Mouse (Mus musculus): Measurements from ENCODE around the gene Col7a1. TPM values are rescaled to one million over a fixed set of nuclear protein-coding genes. Genes with fewer than 3 reads are reported as not detected.

Col7a1 gene
- total RNA-seq (2014; fragmentation: Nextera tagmentation) (0.45 TPM in 1 of 2 replicates, not detected in the other), total RNA-seq (2017) (0.42 TPM in 1 of 2 replicates, not detected in the other)

DNA sequence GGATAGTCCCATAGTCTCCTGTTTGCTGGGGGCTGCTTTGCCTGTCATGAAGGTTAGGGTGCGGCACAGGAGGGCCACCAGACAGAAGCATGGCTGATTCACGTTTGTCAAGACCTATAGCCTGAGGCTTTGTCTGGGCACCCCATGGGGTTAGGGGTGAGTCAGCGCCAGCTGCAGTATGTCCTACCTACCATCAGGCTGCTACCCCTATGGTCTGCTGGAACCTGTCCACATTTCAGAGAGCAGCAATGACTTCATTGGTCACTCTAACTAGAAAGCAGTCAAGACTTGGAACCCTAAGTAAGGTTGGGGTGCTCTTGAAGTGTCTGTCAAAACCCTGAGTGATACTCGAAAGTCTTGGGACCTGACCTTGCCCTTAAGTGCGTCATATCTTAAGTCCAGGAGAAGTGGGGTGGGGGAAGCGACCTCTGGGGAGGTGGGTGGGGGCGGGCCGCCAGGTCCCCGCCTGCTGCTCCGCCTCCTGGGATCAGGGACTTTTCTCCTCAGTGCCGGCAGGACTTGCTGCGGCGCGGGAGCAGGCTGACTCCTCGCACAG, at the start of gene Col7a1:
Gene Col7a1 (plus strand): TSS at position 506 of the 556 bp plus-strand sequence.
- no peak for ATAC-seq (replicated peaks; ENCODE audit: low FRiP score, low TSS enrichment, poor library complexity, severe bottlenecking)

GRCm38 (mm10) chr9:108912308-108912707, 41.1 kb upstream of the Col7a1 start:
- no peak for ATAC-seq (replicated peaks; ENCODE audit: low FRiP score, low TSS enrichment, poor library complexity, severe bottlenecking)

- ATAC-seq (replicated peaks; ENCODE audit: low FRiP score, low TSS enrichment, poor library complexity, severe bottlenecking): no peak
Observed at GRCm38 (mm10) chr9:108913161-108913560, 40.2 kb upstream of the Col7a1 start.

DNA sequence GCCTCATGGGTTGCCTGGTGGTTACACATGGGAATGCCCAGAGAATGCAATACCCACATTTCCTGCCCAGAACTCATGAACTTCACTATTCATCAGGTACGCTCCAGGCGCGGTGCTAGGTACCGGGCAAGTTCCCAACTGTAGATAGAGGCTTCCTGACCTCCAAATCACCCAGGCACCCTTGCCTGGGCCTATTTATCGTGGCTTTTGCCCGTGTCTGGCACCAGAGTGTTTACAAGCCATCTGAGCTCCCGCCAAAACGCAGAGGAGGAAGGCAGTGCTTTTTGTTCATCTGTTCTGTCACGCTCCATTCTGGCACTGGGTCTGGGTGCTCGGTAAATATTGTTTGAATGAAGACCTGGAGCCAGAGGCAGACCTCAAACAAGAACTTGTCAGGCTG, 39.8 kb upstream of the Col7a1 start:
- no peak for ATAC-seq (replicated peaks; ENCODE audit: low FRiP score, low TSS enrichment, poor library complexity, severe bottlenecking)

DNA sequence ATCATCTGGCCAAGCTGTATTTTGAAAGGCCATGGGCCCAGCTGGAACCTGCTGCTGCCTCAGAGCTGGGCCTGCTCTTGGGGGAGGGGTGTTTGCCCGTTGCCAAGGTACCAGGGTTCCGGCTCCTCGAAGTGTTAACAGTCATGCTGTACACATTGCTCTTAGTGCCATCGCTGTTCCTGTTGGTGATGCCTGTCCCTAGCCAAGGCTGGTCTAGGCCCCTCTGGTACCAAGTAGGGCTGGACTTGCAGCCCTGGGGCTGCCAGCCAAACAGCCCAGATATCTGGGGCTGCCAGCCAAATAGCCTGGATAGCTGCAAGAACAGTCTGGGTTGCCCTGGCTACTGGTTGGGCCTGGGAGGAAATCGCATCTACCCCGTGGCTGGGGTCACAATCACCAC, 38.9 kb upstream of the Col7a1 start, which contains the start of gene Tmem89:
Gene Tmem89 (plus strand): TSS at position 129 of the 400 bp plus-strand sequence.
- ATAC-seq (replicated peaks; ENCODE audit: low FRiP score, low TSS enrichment, poor library complexity, severe bottlenecking): no peak

GRCm38 (mm10) chr9:108925897-108926296, 27.5 kb upstream of the Col7a1 start:
- no peak for ATAC-seq (replicated peaks; ENCODE audit: low FRiP score, low TSS enrichment, poor library complexity, severe bottlenecking)

- ATAC-seq (replicated peaks; ENCODE audit: low FRiP score, low TSS enrichment, poor library complexity, severe bottlenecking): no peak
Observed at GRCm38 (mm10) chr9:108928424-108928823, 25.0 kb upstream of the Col7a1 start.

- no peak for ATAC-seq (replicated peaks; ENCODE audit: low FRiP score, low TSS enrichment, poor library complexity, severe bottlenecking)
Observed at GRCm38 (mm10) chr9:108935991-108936390, 17.4 kb upstream of the Col7a1 start.

- ATAC-seq (replicated peaks; ENCODE audit: low FRiP score, low TSS enrichment, poor library complexity, severe bottlenecking): peak; percentile 96
Observed at GRCm38 (mm10) chr9:108936418-108937364, 16.7 kb upstream of the Col7a1 start, which contains the start of gene Uqcrc1. Gene Uqcrc1, plus strand, starts transcription at chr9:108936633.

- no peak for ATAC-seq (replicated peaks; ENCODE audit: low FRiP score, low TSS enrichment, poor library complexity, severe bottlenecking)
Observed at GRCm38 (mm10) chr9:108945111-108945510, 8.3 kb upstream of the Col7a1 start.

- peak; percentile 25; the same call in 1 of the 2 replicates for ATAC-seq (replicated peaks; ENCODE audit: low FRiP score, low TSS enrichment, poor library complexity, severe bottlenecking)
Observed at GRCm38 (mm10) chr9:108945608-108946007, 7.8 kb upstream of the Col7a1 start.

- ATAC-seq (replicated peaks; ENCODE audit: low FRiP score, low TSS enrichment, poor library complexity, severe bottlenecking): no peak
Observed at GRCm38 (mm10) chr9:108949231-108949966, 4.0 kb upstream of the Col7a1 start.

DNA sequence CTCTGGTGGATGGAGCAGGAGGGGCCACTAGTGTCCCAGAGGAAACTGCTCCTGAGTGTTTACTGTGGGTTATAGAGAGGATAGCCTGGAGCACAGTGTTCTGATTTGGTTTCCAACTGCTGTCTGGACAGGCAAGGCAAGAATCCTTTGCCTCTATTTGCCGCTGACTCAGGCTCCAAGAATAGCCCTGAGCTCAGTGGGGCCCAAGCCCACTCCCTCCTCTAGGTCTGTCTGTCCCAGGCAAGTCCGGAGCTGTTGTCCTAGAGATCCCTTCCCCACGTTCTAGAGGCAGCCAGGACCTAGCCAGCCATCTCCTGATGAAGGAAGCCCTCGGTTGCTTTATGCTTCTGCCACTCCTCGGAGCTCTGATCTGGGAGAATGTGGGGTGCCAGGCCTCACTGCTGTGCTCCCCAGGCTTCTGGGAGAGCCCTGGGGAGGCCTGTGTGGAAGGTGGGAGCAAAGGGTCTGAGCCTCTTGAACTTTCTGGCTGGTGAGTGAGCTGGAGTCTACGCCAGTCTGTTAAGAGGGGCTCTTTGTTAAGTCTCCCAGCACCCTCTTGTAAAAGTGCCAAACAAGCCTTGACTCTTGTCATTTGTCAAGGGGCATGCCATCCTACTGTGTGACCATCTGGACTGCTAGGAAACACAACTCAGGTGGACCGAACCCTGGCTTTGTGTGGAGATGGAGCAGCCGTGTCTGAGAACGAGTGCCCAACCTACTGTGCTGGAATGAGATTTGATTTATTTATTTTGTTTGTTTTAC, 3.2 kb upstream of the Col7a1 start:
- ATAC-seq (replicated peaks; ENCODE audit: low FRiP score, low TSS enrichment, poor library complexity, severe bottlenecking): no peak

GRCm38 (mm10) chr9:108955241-108955640, 1.9 kb downstream of the Col7a1 start:
- no peak for ATAC-seq (replicated peaks; ENCODE audit: low FRiP score, low TSS enrichment, poor library complexity, severe bottlenecking)

- no peak for ATAC-seq (replicated peaks; ENCODE audit: low FRiP score, low TSS enrichment, poor library complexity, severe bottlenecking)
Observed at GRCm38 (mm10) chr9:108955846-108956245, 2.5 kb downstream of the Col7a1 start.

DNA sequence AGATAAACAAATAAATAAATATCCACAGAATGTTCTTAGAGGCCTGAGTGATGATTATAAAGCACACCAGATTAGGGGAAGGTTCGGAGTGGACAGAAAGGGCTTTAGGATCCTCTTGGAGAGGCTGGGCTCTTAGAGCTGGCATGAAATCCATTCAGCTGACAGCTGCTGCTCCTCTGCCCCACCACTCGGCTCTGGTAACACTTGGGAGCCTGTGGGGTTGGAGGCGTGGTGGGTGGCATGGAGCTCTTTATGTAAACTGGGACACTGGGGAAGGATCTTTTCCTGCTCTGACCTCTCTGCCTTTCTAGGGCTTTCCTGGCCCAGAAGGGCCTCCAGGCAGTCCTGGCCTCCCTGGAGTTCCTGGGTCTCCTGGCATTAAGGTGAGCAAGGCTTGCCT, 10.2 kb downstream of the Col7a1 start:
- ATAC-seq (replicated peaks; ENCODE audit: low FRiP score, low TSS enrichment, poor library complexity, severe bottlenecking): no peak

DNA sequence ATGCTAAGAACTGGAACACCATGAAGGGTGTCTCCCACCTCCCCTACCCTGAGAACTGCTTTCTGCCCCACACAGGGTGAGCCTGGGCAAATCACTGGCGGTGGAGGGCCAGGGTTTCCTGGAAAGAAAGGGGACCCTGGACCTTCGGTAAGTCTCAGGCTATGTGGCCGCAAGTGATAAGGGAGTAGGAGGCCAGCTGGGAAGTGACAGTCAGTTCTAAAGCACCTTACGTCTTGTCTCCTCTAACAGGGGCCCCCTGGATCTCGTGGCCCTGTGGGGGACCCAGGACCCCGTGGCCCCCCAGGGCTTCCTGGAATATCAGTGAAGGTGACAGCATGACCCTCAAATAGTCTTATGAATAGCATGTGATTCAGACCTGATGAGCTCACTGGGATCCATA, 11.0 kb downstream of the Col7a1 start:
- no peak for ATAC-seq (replicated peaks; ENCODE audit: low FRiP score, low TSS enrichment, poor library complexity, severe bottlenecking)

GRCm38 (mm10) chr9:108970623-108971022, 17.2 kb downstream of the Col7a1 start:
- peak; percentile 39 for ATAC-seq (replicated peaks; ENCODE audit: low FRiP score, low TSS enrichment, poor library complexity, severe bottlenecking)

DNA sequence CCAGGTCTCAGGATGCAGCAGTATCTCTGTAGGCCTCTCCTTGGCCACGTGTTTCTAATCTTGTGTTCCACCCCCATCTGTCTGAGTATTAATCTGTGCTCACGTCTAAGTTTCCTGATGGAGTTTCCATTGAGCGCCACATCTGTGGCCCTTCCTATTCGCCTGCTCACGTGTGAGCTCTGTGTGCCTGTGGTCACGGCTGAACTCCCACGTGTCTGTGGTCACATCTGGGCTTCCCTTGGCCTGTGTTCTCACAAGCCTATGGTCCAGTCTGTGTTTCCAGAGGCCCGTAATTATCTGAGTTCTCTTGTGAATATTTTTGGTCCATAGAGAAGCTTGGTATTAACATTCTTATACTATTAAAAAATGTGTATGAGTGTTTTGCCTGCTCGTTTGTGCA, 23.1 kb downstream of the Col7a1 start:
- ATAC-seq (replicated peaks; ENCODE audit: low FRiP score, low TSS enrichment, poor library complexity, severe bottlenecking): no peak

Data from megakaryocyte-erythroid progenitor cell, adult 5-6 weeks (primary cell).